Mouse (Mus musculus) bone marrow macrophage, adult 2 months (primary cell): Measurements from ENCODE around the gene Prdm10.

Experiments
- CTCF ChIP-seq: IDR thresholded peaks from 2 replicates; pipeline ENCODE4 v1.5.1; 2012; ENCODE audit warnings: low read depth, mild to moderate bottlenecking, low read length, moderate library complexity
- POLR2A ChIP-seq: IDR thresholded peaks from 2 replicates; pipeline ENCODE4 v1.6.1; 2012; ENCODE audit warnings: mild to moderate bottlenecking, low read depth, low read length, borderline replicate concordance

DNA sequence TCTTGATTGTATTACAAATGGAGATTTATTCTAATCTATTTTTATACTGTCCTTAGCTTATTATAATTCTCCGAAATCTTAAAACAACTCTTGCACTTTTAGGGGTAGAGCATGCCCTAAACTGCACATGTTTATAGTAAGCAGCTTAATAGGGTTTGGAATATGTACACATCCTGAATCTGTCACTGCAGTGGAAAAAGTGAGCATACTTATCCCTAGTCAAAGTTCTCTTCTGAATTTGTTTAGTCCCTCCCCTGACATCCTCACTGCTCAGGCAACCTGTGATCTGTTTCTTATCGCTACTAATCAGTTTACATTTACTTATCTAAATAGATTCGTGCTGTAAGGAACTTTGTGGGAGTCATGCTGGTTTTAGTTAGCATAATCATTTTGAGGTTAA, 22.1 kb upstream of the Prdm10 start:
- TF ChIP-seq POLR2A, result no peak
- TF ChIP-seq CTCF, result no peak
